Mouse (Mus musculus): ENCODE data around the gene Pde11a. TPM values are rescaled to one million over a fixed set of nuclear protein-coding genes. Genes with fewer than 3 reads are reported as not detected.

Gene Pde11a
- total RNA-seq, 2 experiments from 2014 or later, result 0.22 to 0.31 TPM

- no peak for DNase-seq (ENCODE audit: low spot score)
- intact Hi-C loops (cut with DNase I), result loop anchor here (1.0 to 10.0 kb wide), 2 partner anchors 78 to 284 kb away; no protein-coding TSS in a partner anchor
These were observed 269.3 kb downstream of the Pde11a start for GRCm38 (mm10) chr2:76069238-76069637.

GRCm38 (mm10) chr2:76068155-76068554, 270.4 kb downstream of the Pde11a start:
- intact Hi-C loops (cut with DNase I), result loop anchor here (10.0 kb wide), 1 partner anchor 283 kb away; no protein-coding TSS in a partner anchor
- DNase-seq (ENCODE audit: low spot score), result no peak

GRCm38 (mm10) chr2:76067144-76067543, 271.4 kb downstream of the Pde11a start:
- intact Hi-C loops (cut with DNase I), result loop anchor here (10.0 kb wide), 1 partner anchor 282 kb away; no protein-coding TSS in a partner anchor
- DNase-seq (ENCODE audit: low spot score), result no peak

GRCm38 (mm10) chr2:76065292-76065691, 273.3 kb downstream of the Pde11a start:
- intact Hi-C loops (cut with DNase I), result loop anchor here (10.0 kb wide), 1 partner anchor 280 kb away; no protein-coding TSS in a partner anchor
- no peak for DNase-seq (ENCODE audit: low spot score)

- DNase-seq (ENCODE audit: low spot score), result no peak
- intact Hi-C loops (cut with DNase I), result loop anchor here (10.0 kb wide), 1 partner anchor 279 kb away; no protein-coding TSS in a partner anchor
These were observed 274.5 kb downstream of the Pde11a start for GRCm38 (mm10) chr2:76064078-76064477.

GRCm38 (mm10) chr2:76060207-76060606, 278.4 kb downstream of the Pde11a start:
- intact Hi-C loops (cut with DNase I), result loop anchor here (10.0 kb wide), 1 partner anchor 275 kb away; no protein-coding TSS in a partner anchor
- no peak for DNase-seq (ENCODE audit: low spot score)

- intact Hi-C loops (cut with DNase I), result no loop called here
These were observed 279.0 kb downstream of the Pde11a start for GRCm38 (mm10) chr2:76059595-76059994.

GRCm38 (mm10) chr2:76058661-76059467, 279.7 kb downstream of the Pde11a start:
- intact Hi-C loops (cut with DNase I), result no loop called here
- no peak for DNase-seq (ENCODE audit: low spot score)

More at GRCm38 (mm10) chr2:76059595-76059994, 279.0 kb downstream of the Pde11a start:
- DNase-seq (ENCODE audit: low spot score), result no peak

- no peak for DNase-seq (ENCODE audit: low spot score)
- intact Hi-C loops (cut with DNase I), result no loop called here
These were observed 281.0 kb downstream of the Pde11a start for GRCm38 (mm10) chr2:76057555-76057954.

GRCm38 (mm10) chr2:76053748-76054331, 284.7 kb downstream of the Pde11a start:
- intact Hi-C loops (cut with DNase I), result no loop called here
- DNase-seq (ENCODE audit: low spot score), result no peak

- intact Hi-C loops (cut with DNase I), result no loop called here
- DNase-seq (ENCODE audit: low spot score), result no peak
These were observed 285.6 kb downstream of the Pde11a start for GRCm38 (mm10) chr2:76052897-76053505.

- DNase-seq (ENCODE audit: low spot score), result no peak
These were observed 287.2 kb downstream of the Pde11a start for GRCm38 (mm10) chr2:76051385-76051784.

GRCm38 (mm10) chr2:76050911-76051310, 287.7 kb downstream of the Pde11a start:
- intact Hi-C loops (cut with DNase I), result no loop called here
- no peak for DNase-seq (ENCODE audit: low spot score)

More at GRCm38 (mm10) chr2:76051385-76051784, 287.2 kb downstream of the Pde11a start:
- intact Hi-C loops (cut with DNase I), result no loop called here

GRCm38 (mm10) chr2:76050092-76050491, 288.5 kb downstream of the Pde11a start:
- DNase-seq (ENCODE audit: low spot score), result no peak
- intact Hi-C loops (cut with DNase I), result no loop called here

GRCm38 (mm10) chr2:76049529-76049928, 289.0 kb downstream of the Pde11a start:
- intact Hi-C loops (cut with DNase I), result no loop called here
- no peak for DNase-seq (ENCODE audit: low spot score)

- intact Hi-C loops (cut with DNase I), result no loop called here
- no peak for DNase-seq (ENCODE audit: low spot score)
These were observed 290.8 kb downstream of the Pde11a start for GRCm38 (mm10) chr2:76047740-76048139.

- intact Hi-C loops (cut with DNase I), result no loop called here
- DNase-seq (ENCODE audit: low spot score), result no peak
These were observed 296.4 kb downstream of the Pde11a start for GRCm38 (mm10) chr2:76042210-76042609.

GRCm38 (mm10) chr2:76040116-76040515, 298.5 kb downstream of the Pde11a start:
- intact Hi-C loops (cut with DNase I), result no loop called here
- no peak for DNase-seq (ENCODE audit: low spot score)

GRCm38 (mm10) chr2:76030080-76030479, 308.5 kb downstream of the Pde11a start:
- DNase-seq (ENCODE audit: low spot score), result no peak
- intact Hi-C loops (cut with DNase I), result no loop called here

- no peak for DNase-seq (ENCODE audit: low spot score)
- intact Hi-C loops (cut with DNase I), result no loop called here
These were observed 309.3 kb downstream of the Pde11a start for GRCm38 (mm10) chr2:76029081-76029901.
